Mouse (Mus musculus) myocyte (in vitro differentiated cells): Measurements from ENCODE around the gene Ak2.

Experiments
- E2F4 ChIP-seq: IDR thresholded peaks from one replicate; pipeline ENCODE4 v1.6.1; 2011; ENCODE audit warnings: mild to moderate bottlenecking, control low read depth, moderate library complexity; ENCODE audit not compliant: insufficient read depth
- MAX ChIP-seq: IDR thresholded peaks from one replicate; pipeline ENCODE4 v1.6.1; 2011; ENCODE audit warnings: low read depth, mild to moderate bottlenecking, control low read depth
- MYOG ChIP-seq, 3 experiments: IDR thresholded peaks; one replicate each; pipeline ENCODE4 v1.6.1; 2011; ENCODE audit warnings: control low read depth in 2 of 3, low read depth in 2 of 3, mild to moderate bottlenecking in 2 of 3; ENCODE audit not compliant: insufficient read length in 2 of 3, control insufficient read depth in 1 of 3, insufficient read depth in 1 of 3
- POLR2A ChIP-seq: IDR thresholded peaks from one replicate; pipeline ENCODE4 v1.6.1; 2011; ENCODE audit warnings: low read depth, mild to moderate bottlenecking, control low read depth, moderate library complexity; ENCODE audit not compliant: insufficient read length
- REST ChIP-seq: IDR thresholded peaks from one replicate; pipeline ENCODE4 v1.6.1; 2011; ENCODE audit warnings: mild to moderate bottlenecking, control low read depth, moderate library complexity; ENCODE audit not compliant: insufficient read depth, insufficient read length
- TCF12 ChIP-seq: IDR thresholded peaks from one replicate; pipeline ENCODE4 v1.6.1; 2011; ENCODE audit warnings: mild to moderate bottlenecking, control low read depth; ENCODE audit not compliant: poor library complexity, insufficient read depth, severe bottlenecking

DNA sequence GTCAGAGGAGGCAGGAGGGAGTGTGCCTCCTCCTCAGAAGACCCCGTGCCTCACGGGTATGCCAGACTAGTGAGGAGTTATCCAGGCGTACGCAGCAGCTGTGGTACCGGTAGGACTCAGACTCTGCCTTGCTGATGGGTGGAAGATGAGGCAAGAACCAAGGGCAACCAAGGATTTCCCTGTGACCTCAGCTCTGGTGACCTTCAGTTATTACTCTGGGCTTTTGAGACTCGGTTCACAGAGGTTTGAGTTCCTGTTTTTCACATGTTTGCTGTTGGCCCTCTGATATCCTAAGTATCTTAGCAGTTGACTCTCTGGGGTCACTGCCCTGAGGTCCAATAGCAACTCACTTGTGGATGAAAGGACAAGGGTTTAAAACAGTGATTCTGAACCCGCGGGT lies 12.0 kb downstream of the Ak2 start:
- no peak for TF ChIP-seq POLR2A
- no peak for TF ChIP-seq MYOG (IDR thresholded peaks at IDR 0.05; ENCODE audit: control insufficient read depth in 1 of 3, insufficient read depth in 1 of 3, insufficient read length in 2 of 3, low read depth in 2 of 3)
- no peak for TF ChIP-seq MAX
- TF ChIP-seq REST, result no peak
- no peak for TF ChIP-seq E2F4
- no peak for TF ChIP-seq TCF12
